Mouse (Mus musculus): Measurements from ENCODE around the gene Pign. TPM values are rescaled to one million over a fixed set of nuclear protein-coding genes. Genes with fewer than 3 reads are reported as not detected.

Gene Pign
- polyA plus RNA-seq, 1 experiment from 2014 or later, result 13.6 TPM

DNA sequence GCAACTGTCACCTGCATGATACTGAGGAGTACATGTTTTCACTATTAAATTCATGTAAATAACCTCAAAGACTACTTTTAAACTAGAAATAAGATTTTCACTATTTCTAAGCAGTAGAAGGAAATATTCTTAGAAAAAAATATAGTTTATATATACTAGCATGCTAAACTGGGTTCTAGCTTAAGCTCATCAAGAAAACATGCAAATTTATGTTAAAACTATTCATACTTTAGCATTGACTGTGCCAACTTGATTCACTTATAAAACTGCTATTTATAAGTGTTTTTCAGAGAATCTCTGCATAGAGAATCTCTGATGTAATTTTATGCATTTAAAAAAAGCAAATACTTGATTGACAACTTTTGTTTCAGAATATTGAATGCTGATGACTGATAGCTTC lies 113.3 kb downstream of the Pign start:
- Histone ChIP-seq H3K4me1 (ENCODE audit: control insufficient read depth, insufficient read depth, low read length) (no peaks in the 10 kb centered on the region), H3K36me3 (ENCODE audit: control insufficient read depth, insufficient read depth, low read length) (no peaks in the 10 kb centered on the region), H3K9ac (replicated peaks; ENCODE audit: low read length) (no peak overlapping the region), H3K27me3 (ENCODE audit: control insufficient read depth, insufficient read depth, low read length) (no peaks in the 10 kb centered on the region), H3K4me2 (ENCODE audit: low read length) (no peak overlapping the region), H3K9me3 (ENCODE audit: control insufficient read depth, low read length) (no peaks in the 10 kb centered on the region), H3K4me3 (replicated peaks; ENCODE audit: low read depth, low read length) (no peak overlapping the region), H3K27ac (replicated peaks; ENCODE audit: low read depth, low read length) (no peak overlapping the region)
- DNase-seq (no peak), ATAC-seq (ENCODE audit: low FRiP score, low TSS enrichment) (no peak)

DNA sequence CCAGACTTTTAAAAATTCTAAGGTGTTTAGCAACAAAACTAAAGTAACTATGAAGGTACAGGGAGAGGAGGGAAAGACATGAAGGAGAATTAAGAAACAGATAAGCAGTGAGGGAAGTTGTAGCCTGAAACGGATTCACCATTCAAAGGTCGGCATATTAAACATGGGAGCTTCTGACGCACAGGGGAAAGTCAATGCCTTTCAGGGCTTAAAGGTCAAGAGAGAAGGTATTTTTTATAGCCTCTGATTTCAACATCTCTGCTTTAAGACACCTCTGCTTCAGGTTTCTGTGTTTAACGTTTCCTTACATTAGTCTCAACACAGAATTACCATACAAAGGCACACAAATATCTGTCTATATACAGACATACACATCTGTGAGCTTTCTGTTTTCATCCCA lies 113.8 kb downstream of the Pign start:
- Histone ChIP-seq H3K27ac (replicated peaks; ENCODE audit: low read depth, low read length) (no peak overlapping the region), H3K4me1 (ENCODE audit: control insufficient read depth, insufficient read depth, low read length) (no peaks in the 10 kb centered on the region), H3K36me3 (ENCODE audit: control insufficient read depth, insufficient read depth, low read length) (no peaks in the 10 kb centered on the region), H3K27me3 (ENCODE audit: control insufficient read depth, insufficient read depth, low read length) (no peaks in the 10 kb centered on the region), H3K9me3 (ENCODE audit: control insufficient read depth, low read length) (no peaks in the 10 kb centered on the region), H3K4me2 (ENCODE audit: low read length) (no peak overlapping the region), H3K9ac (replicated peaks; ENCODE audit: low read length) (no peak overlapping the region), H3K4me3 (replicated peaks; ENCODE audit: low read depth, low read length) (no peak overlapping the region)
- DNase-seq (no peak), ATAC-seq (ENCODE audit: low FRiP score, low TSS enrichment) (no peak)
- 81% methylated on average over 4 of the region's 4 CpGs for WGBS

DNA sequence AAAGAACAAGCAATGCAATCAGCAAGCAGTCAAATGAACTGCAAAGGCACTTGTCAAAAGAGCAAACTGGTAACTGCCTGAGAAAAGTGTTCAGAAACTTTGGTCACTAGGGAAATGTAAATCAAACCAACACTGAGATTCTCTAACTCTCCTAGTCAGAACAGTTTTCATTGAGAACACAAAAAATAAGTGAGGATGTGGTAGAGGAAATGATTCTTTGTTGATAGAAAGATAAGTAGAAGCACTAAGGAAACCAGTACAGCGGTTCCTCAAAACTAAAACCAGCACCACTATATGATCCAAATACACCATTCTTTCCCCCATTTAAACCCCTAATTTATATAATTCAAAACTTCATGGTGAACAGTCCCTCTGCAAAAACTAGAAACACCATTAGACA lies 120.4 kb downstream of the Pign start:
- H3K4me3 ChIP-seq (replicated peaks; ENCODE audit: low read depth, low read length), result no peak overlapping the region
- no peak for DNase-seq
- ATAC-seq (ENCODE audit: low FRiP score, low TSS enrichment), result no peak
- H3K27me3 ChIP-seq (ENCODE audit: control insufficient read depth, insufficient read depth, low read length), result no peaks in the 10 kb centered on the region
- 0 out of 2 replicates have a peak, but pooled peaks cover 5% of the 10 kb centered on the region for H3K9me3 ChIP-seq (ENCODE audit: control insufficient read depth, low read length)
- 98% methylated on average over 1 of the region's 1 CpGs for WGBS
- no peak overlapping the region for H3K27ac ChIP-seq (replicated peaks; ENCODE audit: low read depth, low read length)
- no peak overlapping the region for H3K4me2 ChIP-seq (ENCODE audit: low read length)
- no peaks in the 10 kb centered on the region for H3K36me3 ChIP-seq (ENCODE audit: control insufficient read depth, insufficient read depth, low read length)
- no peaks in the 10 kb centered on the region for H3K4me1 ChIP-seq (ENCODE audit: control insufficient read depth, insufficient read depth, low read length)
- no peak overlapping the region for H3K9ac ChIP-seq (replicated peaks; ENCODE audit: low read length)

DNA sequence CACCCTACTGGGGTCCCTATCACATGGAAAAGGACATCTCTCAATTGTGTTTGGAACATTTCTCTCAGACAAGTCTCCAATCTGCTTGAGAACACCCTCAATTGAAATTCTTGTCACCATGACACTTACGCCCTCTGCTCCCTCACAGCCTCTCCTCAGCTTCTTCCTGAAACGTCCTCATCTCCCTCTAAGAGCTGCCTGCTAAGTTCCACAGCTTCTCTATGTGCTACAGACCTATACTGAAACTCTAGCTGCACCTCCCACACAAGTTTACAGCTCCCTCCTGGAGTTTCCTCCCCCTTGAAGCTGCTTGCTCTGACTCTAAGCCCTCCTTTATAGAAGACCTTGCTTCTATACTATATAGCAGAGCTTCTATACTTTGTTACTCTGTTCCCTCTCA lies 139.7 kb downstream of the Pign start:
- ATAC-seq (ENCODE audit: low FRiP score, low TSS enrichment), result no peak
- WGBS, result 57% methylated on average over 2 of the region's 2 CpGs

DNA sequence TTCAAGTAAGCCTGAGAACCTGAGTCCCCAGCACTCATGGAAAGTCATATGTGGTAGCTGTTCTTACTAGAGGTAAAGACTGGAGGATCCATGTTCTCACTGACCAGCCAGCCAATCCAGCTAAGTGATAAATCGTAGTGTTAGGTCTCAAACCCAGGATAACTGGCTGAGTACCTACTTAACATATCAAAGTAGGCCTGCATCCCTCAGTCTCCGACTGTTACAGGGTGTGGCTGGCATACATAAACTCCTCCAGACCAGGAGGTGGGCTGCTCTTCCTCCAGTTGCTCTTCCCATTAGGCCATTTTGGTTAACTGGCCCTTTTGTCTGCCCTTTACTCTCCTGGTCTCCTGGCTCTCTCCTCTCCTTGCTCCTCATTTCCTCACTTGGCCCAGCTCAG lies 141.2 kb downstream of the Pign start:
- no peak for DNase-seq
- Histone ChIP-seq H3K4me1 (ENCODE audit: control insufficient read depth, insufficient read depth, low read length) (no peaks in the 10 kb centered on the region), H3K4me3 (replicated peaks; ENCODE audit: low read depth, low read length) (no peak overlapping the region), H3K4me2 (ENCODE audit: low read length) (no peak overlapping the region), H3K27ac (replicated peaks; ENCODE audit: low read depth, low read length) (no peak overlapping the region), H3K36me3 (ENCODE audit: control insufficient read depth, insufficient read depth, low read length) (peaks cover 4% of the 10 kb centered on the region; the same call in 1 of the 2 replicates), H3K27me3 (ENCODE audit: control insufficient read depth, insufficient read depth, low read length) (no peaks in the 10 kb centered on the region), H3K9me3 (ENCODE audit: control insufficient read depth, low read length) (no peaks in the 10 kb centered on the region), H3K9ac (replicated peaks; ENCODE audit: low read length) (no peak overlapping the region)
- ATAC-seq (ENCODE audit: low FRiP score, low TSS enrichment), result no peak
- 87% methylated on average over 2 of the region's 2 CpGs for WGBS

More for the DNA sequence above, 139.7 kb downstream of the Pign start:
- H3K9ac ChIP-seq (replicated peaks; ENCODE audit: low read length), result no peak overlapping the region
- H3K4me2 ChIP-seq (ENCODE audit: low read length), result no peak overlapping the region
- H3K36me3 ChIP-seq (ENCODE audit: control insufficient read depth, insufficient read depth, low read length), result peaks cover 4% of the 10 kb centered on the region; the same call in 1 of the 2 replicates
- no peaks in the 10 kb centered on the region for H3K9me3 ChIP-seq (ENCODE audit: control insufficient read depth, low read length)
- no peaks in the 10 kb centered on the region for H3K27me3 ChIP-seq (ENCODE audit: control insufficient read depth, insufficient read depth, low read length)
- no peak overlapping the region for H3K27ac ChIP-seq (replicated peaks; ENCODE audit: low read depth, low read length)
- DNase-seq, result no peak
- H3K4me3 ChIP-seq (replicated peaks; ENCODE audit: low read depth, low read length), result no peak overlapping the region
- no peaks in the 10 kb centered on the region for H3K4me1 ChIP-seq (ENCODE audit: control insufficient read depth, insufficient read depth, low read length)

DNA sequence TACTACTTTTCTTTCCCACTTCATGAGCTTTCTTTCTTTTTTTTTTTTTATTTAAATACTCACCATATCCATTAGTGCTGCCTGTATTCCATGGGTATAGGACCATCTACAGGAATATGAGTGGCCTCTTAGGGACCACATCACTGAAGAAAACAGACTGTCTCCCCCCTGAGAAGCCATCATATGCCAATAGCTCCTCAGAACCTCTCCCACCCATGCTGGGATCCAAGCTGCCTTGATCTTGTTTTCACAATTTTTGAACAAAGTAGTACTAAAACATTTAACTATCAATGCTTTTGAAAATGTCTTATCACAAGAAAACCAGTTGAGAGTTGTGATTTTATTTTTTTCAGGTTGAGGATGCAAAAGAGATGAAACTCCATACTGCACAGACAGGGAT lies 145.4 kb downstream of the Pign start:
- ATAC-seq (ENCODE audit: low FRiP score, low TSS enrichment) (no peak), DNase-seq (no peak)
- no peaks in the 10 kb centered on the region for H3K4me1 ChIP-seq (ENCODE audit: control insufficient read depth, insufficient read depth, low read length)
- no peak overlapping the region for H3K4me3 ChIP-seq (replicated peaks; ENCODE audit: low read depth, low read length)
- peaks cover 4% of the 10 kb centered on the region; the same call in 1 of the 2 replicates for H3K36me3 ChIP-seq (ENCODE audit: control insufficient read depth, insufficient read depth, low read length)
- no peak overlapping the region for H3K27ac ChIP-seq (replicated peaks; ENCODE audit: low read depth, low read length)
- H3K9ac ChIP-seq (replicated peaks; ENCODE audit: low read length), result no peak overlapping the region
- H3K9me3 ChIP-seq (ENCODE audit: control insufficient read depth, low read length), result no peaks in the 10 kb centered on the region
- no peaks in the 10 kb centered on the region for H3K27me3 ChIP-seq (ENCODE audit: control insufficient read depth, insufficient read depth, low read length)
- no peak overlapping the region for H3K4me2 ChIP-seq (ENCODE audit: low read length)

DNA sequence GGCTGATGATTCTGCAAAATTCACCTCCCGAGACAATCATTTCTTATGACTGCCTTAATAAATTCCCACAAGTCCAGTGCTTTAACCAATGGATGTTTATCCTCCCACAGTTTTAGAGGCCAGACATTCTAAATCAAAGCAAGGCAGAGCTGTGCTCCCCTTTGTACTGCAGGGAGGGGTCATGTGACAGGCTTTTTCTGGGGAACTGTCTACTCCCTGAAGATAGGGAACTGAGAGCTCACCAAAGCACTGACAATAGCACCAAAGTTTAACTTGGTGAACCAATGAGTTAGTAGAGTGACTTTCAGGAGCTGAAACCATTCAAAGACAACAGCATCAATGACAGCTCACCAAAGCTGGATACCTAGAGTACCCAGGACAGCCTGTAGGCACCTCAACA lies 156.4 kb downstream of the Pign start:
- Histone ChIP-seq H3K4me1 (ENCODE audit: control insufficient read depth, insufficient read depth, low read length) (no peaks in the 10 kb centered on the region), H3K36me3 (ENCODE audit: control insufficient read depth, insufficient read depth, low read length) (no peaks in the 10 kb centered on the region), H3K4me3 (replicated peaks; ENCODE audit: low read depth, low read length) (no peak overlapping the region), H3K27me3 (ENCODE audit: control insufficient read depth, insufficient read depth, low read length) (no peaks in the 10 kb centered on the region), H3K9me3 (ENCODE audit: control insufficient read depth, low read length) (no peaks in the 10 kb centered on the region), H3K4me2 (ENCODE audit: low read length) (no peak overlapping the region), H3K27ac (replicated peaks; ENCODE audit: low read depth, low read length) (no peak overlapping the region), H3K9ac (replicated peaks; ENCODE audit: low read length) (no peak overlapping the region)
- no peak for ATAC-seq (ENCODE audit: low FRiP score, low TSS enrichment)
- no peak for DNase-seq
- WGBS, result 97% methylated on average over 1 of the region's 1 CpGs

DNA sequence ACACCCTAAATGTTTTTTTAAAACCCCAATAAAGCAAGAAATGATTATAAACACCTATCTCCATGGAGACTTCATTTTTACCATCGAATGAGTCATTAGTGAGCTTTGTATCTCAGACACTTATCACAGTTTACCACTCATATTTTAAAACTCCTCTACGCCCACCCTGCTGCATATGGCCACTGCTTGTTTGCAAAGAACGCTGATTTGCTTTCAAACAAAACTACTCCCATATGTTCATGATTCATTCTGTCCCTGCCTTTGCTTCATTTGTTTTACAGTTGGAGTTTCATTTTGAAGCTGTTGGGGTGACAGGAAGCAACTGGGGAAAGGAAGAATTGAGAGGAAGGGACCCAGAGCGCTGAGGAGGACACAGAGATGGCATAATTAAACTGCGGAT lies 170.9 kb downstream of the Pign start:
- H3K4me3 ChIP-seq (replicated peaks; ENCODE audit: low read depth, low read length), result no peak overlapping the region
- ATAC-seq (ENCODE audit: low FRiP score, low TSS enrichment) (no peak), DNase-seq (no peak)
- H3K4me1 ChIP-seq (ENCODE audit: control insufficient read depth, insufficient read depth, low read length), result no peaks in the 10 kb centered on the region
- no peak overlapping the region for H3K9ac ChIP-seq (replicated peaks; ENCODE audit: low read length)
- no peak overlapping the region for H3K27ac ChIP-seq (replicated peaks; ENCODE audit: low read depth, low read length)
- no peaks in the 10 kb centered on the region for H3K27me3 ChIP-seq (ENCODE audit: control insufficient read depth, insufficient read depth, low read length)
- H3K36me3 ChIP-seq (ENCODE audit: control insufficient read depth, insufficient read depth, low read length), result no peaks in the 10 kb centered on the region
- H3K9me3 ChIP-seq (ENCODE audit: control insufficient read depth, low read length), result no peaks in the 10 kb centered on the region
- H3K4me2 ChIP-seq (ENCODE audit: low read length), result no peak overlapping the region
- 85% methylated on average over 5 of the region's 5 CpGs for WGBS

DNA sequence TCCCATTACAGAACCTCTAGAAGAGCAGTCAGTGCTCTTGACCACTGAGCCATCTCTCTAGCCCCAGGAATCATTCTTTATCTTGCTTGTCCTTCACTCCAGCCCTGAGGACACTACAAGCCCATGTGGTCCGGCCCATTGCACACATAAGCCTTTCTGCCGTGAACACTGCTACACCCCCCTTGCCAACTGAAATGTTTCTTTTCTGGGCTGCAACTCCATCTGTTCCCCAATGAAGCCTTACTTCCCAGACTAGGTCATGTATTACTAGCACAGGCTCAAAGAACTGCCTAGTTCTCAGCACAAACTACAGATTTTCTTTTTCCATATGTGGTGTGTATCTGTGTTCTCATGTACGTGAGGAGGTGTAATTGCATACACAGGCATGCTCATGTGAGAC lies 174.0 kb downstream of the Pign start:
- Histone ChIP-seq H3K27me3 (ENCODE audit: control insufficient read depth, insufficient read depth, low read length) (no peaks in the 10 kb centered on the region), H3K36me3 (ENCODE audit: control insufficient read depth, insufficient read depth, low read length) (no peaks in the 10 kb centered on the region), H3K4me1 (ENCODE audit: control insufficient read depth, insufficient read depth, low read length) (no peaks in the 10 kb centered on the region), H3K27ac (replicated peaks; ENCODE audit: low read depth, low read length) (no peak overlapping the region), H3K4me3 (replicated peaks; ENCODE audit: low read depth, low read length) (no peak overlapping the region), H3K9me3 (ENCODE audit: control insufficient read depth, low read length) (no peaks in the 10 kb centered on the region), H3K4me2 (ENCODE audit: low read length) (no peak overlapping the region), H3K9ac (replicated peaks; ENCODE audit: low read length) (no peak overlapping the region)
- no peak for ATAC-seq (ENCODE audit: low FRiP score, low TSS enrichment)
- no peak for DNase-seq
- 86% methylated on average over 3 of the region's 3 CpGs for WGBS

All from midbrain, embryonic 14.5 days (tissue).